Mouse (Mus musculus) neutrophil, adult 83 days (primary cell): ENCODE measurements around the gene Tecpr2. TPM values are rescaled to one million over a fixed set of nuclear protein-coding genes. Genes with fewer than 3 reads are reported as not detected.

Experiments used
- total RNA-seq, 2 experiments: library from RNA; stranded (reverse); gene quantifications; one replicate each; pipeline ENCODE4 v1.2.4; 2023

Tecpr2 gene
- 1 to 10 TPM; 6.2 TPM for total RNA-seq

DNA sequence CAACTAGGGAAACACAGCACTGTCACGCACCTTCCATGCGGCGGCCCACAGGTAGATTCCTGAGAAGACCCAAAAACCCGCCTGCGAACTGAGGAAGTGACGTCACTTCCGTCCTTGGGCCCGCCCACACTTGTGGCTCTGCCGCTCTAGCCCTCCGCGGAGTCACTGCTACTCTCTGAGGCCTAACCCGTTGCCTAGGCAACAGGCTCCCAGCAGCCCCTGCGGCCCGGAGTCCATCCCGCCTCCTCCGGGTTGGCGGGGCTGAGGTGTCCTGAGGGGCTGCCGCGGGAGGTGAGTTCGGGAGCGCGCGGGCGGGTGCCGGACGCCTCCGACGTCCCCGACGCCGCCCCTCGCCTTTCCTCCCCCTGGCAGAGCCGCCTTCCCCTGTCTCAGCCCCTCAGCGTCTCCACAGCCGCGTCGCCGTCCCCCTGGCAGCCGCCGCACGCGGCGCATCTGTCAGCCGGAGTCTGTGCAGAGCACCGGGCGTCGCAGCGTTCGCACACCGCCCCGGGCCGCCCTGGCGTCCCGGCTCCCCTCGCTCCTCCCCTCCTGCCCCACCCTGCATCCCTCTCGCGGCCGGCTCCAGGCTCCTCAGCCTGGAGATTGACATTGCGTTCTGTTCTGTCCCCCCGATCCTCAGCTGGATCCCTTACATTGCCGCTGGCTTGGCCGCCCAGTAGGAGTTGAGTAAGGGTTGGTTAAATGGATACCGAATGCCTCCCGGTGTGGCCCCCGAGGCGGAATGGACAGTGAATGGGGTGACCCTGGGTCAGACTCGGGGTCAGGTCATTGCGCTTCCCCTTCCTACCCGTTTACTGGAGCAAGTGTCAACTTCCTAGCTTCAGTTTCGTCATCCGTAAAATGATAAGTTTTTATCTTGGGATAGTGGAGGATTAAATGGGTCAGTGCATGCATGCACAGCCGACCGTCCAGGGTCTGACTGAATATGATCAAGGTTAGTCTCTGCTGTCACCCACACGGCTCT is at the start of gene Tecpr2, which contains the start of gene Cinp:
Gene Tecpr2, plus strand, starts transcription at position 229 of the 985 bp plus-strand sequence.
Gene Cinp, minus strand, starts transcription at position 110 of the 985 bp plus-strand sequence.

DNA sequence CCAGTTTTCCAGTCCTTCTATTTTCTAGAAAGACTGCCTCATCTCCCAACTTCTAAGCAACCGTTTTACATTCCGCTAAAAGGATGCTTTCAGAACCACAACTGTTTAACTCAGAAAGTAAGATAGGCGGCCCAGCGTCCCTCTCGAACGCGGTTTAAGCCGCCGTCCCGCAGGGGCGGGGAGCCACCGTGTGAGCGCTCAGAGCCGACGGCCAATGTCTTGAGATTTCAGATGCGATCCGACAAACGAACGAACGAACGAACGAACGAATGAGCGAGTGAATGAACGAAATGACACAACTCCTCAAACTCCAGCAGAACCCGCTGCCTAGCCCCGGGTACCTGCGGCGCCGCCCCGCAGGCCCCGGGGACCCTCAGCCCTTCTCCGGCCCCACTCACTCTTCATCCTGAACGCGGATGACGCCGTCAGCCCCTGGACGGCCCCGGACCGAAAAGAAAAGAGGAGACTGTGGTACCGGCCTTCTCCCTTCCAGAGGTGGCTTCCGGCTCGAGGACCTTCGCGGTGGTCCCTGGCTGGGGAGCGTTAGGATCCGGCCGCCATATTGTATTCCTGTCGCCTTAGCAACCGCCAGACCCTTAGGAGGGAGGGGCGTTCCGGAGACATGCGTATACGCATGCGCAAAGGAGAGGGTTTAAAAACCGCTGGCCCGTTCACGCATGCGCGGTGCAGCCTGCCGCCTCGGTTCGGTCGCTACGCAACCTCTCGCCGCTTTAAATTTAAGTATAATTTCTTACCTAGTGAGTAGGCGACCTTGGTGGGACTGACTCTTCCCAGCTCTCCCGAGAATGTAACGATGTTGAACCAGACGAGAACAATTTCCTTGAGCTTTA is 48.5 kb upstream of the Tecpr2 start, which contains the start of gene Mok:
Gene Mok, minus strand, starts transcription at position 592 of the 851 bp plus-strand sequence.

DNA sequence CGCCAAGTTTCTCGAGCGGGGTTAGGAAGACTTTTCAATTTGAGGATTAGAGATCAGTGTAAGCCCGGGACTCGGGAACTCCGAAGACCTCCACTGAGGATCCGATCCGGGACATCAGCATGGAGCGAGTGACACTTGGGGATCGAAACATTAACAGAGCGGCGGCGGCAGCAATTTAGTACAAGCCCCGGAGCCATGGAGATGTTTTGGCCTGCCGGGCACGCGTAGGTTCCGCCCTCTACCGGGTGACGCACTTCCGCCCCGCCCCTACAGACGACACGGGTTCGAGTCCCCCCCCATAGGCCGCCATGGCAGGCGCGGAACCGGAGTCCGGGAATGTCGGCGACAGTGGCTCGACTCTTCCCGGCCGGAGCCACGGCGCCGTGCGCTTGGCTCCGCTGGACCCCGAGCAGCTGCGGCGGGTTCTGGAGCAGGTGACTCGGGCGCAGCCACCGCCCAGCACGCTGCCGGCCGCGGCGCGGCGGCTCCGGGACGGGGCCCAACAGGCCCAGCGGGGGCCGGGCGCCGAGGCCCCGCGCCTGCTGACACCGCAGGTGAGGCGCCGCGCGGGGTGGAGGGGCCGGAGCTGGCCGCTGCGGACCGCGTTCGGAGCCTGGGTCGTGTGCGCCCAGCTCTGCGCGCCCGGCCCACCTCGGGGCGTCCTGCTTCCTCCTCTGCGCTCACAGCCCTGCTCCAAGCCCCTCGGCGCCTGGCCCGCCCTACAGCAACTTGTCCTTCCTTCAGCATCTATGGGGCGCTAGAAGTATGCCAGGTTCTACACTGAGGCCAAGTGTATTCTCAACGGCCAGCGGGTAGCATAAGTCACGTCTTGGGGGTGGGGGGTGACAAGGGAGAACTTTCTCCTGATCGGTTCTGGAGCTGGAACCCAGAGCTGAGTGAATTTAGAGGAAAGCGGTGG is 38.8 kb upstream of the Tecpr2 start, which contains the start of gene Zfp839:
Gene Zfp839, plus strand, starts transcription at position 244 of the 919 bp plus-strand sequence.

DNA sequence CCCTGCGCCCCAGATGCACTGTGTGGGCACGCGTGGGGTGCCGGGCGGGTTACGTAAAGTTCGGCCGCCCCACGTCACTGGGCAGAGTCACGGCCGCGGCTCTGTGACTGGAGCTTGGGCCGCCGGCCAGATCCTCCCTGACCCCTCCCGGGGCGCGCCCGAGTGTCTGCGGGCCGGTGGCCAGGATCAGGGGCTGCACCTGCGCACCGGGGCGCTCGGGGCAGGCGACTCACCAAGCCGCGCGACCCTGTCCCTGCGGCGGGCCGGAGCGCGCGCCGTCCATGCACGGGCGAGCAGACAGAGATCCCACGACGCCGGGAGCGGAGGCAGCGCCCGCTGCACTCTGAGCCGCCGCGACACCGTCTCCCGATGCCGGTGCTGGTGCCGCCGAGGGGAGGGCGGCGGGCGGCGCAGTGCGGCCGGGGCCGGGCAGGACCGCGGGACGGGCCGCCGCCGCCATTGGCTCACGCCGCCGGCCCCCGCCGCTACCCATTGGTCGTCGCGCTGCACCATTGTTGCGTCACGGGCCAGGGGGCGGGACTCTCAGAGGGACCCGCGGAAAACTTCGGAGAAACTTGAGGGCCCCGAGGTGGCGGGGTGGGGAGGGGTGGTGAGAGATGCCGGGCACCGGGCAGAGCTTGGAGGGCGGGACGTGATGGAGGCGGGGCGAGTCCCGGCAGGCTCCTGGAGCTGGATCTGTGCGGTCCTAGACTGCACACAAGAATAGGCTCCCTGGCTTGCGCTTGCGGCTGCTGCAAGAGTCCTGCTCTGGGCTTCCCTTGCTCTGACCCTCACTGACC is 89.7 kb downstream of the Tecpr2 start, which contains the start of gene Ankrd9:
Gene Ankrd9, minus strand, starts transcription at position 434 of the 800 bp plus-strand sequence.

Other genes starting within 250 kb of the Tecpr2 start
- gene 1700001K19Rik, start 206.6 kb upstream of the Tecpr2 start, total RNA-seq, result not detected
- 100 to 1,000 TPM; 343 to 448 TPM for gene Hsp90aa1, start 186.5 kb upstream of the Tecpr2 start, total RNA-seq
- 10 to 100 TPM; 38.3 to 40.4 TPM for gene Wdr20, start 151.3 kb upstream of the Tecpr2 start, total RNA-seq
- gene Mok, start 48.3 kb upstream of the Tecpr2 start, total RNA-seq, result under 1 TPM; 0.48 to 0.99 TPM
- 1 to 10 TPM; 4.8 to 5.0 TPM for gene Zfp839, start 39.0 kb upstream of the Tecpr2 start, total RNA-seq
- gene Cinp, start 119 bp upstream of the Tecpr2 start, total RNA-seq, result 10 to 100 TPM; 18.2 to 19.8 TPM
- gene Ankrd9, start 89.8 kb downstream of the Tecpr2 start, total RNA-seq, result 10 to 100 TPM; 20.5 to 26.4 TPM
- 10 to 100 TPM; 38.7 to 41.7 TPM for gene Rcor1, start 150.1 kb downstream of the Tecpr2 start, total RNA-seq